Comparison of ENCODE assay signal across 21 mouse cellular contexts in the genomic region with DNA sequence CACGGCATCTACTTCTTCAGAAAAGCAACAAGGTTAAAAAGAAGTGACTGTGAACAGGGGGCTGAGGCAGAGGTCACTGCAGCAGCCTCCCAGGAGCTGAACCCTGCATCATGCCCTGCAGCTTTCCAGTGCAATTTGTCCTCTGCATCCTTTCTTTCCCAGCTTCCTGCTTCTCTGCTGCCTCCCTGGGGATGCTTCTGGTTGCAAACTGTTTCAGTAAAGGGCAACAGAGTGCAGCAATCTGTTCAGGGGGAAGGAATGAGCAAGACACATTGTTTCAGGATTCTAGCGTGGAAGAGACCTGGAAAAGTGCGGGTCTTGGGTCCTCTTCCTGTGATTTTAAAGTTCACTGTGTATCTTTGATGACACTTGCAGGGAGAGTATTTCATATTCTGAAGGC.
DNase-seq lines count a peak whose midpoint lies in the region; ATAC-seq and TF ChIP-seq lines count a peak whose summit lies in the region.
"Had no signal": no experiment of that assay in that cellular context is flagged by ENCODE, and none has a peak within 500 bp of the region (broad histone marks: within the 10 kb centered on the region; RNA-seq: fewer than 3 reads in every experiment).

No protein-coding gene starts in this region.

- no peak for ATAC-seq in midbrain, embryonic 12.5 days (ENCODE audit: low FRiP score, low read depth)
- no peak for ATAC-seq in hindbrain, postnatal 0 days
- ATAC-seq in erythroid progenitor cell, adult 5-6 weeks (replicated peaks; ENCODE audit: low FRiP score, poor library complexity, severe bottlenecking), result no peak
- ATAC-seq: activated CD4-positive, CD25-positive, alpha-beta regulatory T cell, adult 4 months; forebrain, embryonic 15.5 days; intestine, embryonic 15.5 days; liver, embryonic 12.5 days; Patski had no signal

- H3K27me3 ChIP-seq in midbrain, embryonic 12.5 days, result no peaks in the 10 kb centered on the region
- H3K27me3 ChIP-seq in midbrain, embryonic 10.5 days (ENCODE audit: low read depth, poor library complexity, severe bottlenecking), result no peaks in the 10 kb centered on the region
- H3K27me3 ChIP-seq in hindbrain, postnatal 0 days (ENCODE audit: insufficient read depth, low read length), result no peaks in the 10 kb centered on the region
- H3K27me3 ChIP-seq: forebrain, embryonic 15.5 days; heart, embryonic 13.5 days; intestine, embryonic 15.5 days; liver, embryonic 12.5 days had no signal

- H3K9ac ChIP-seq in midbrain, embryonic 12.5 days (replicated peaks), result no peak overlapping the region
- H3K9ac ChIP-seq in hindbrain, postnatal 0 days (replicated peaks; ENCODE audit: low read length), result no peak overlapping the region
- H3K9ac ChIP-seq: forebrain, embryonic 15.5 days; heart, embryonic 13.5 days; intestine, embryonic 15.5 days; liver, embryonic 12.5 days; lung, embryonic 14.5 days had no signal

- no peak for TF ChIP-seq CTCF in brain, embryonic 14.5 days (IDR thresholded peaks at IDR 0.05; ENCODE audit: borderline replicate concordance, extremely low read depth, insufficient read depth, insufficient read length)
- TF ChIP-seq CTCF in hindbrain, postnatal 0 days (IDR thresholded peaks at IDR 0.05; ENCODE audit: low read depth), result no peak

- no peak for TF ChIP-seq POLR2A in brain, embryonic 14.5 days (IDR thresholded peaks at IDR 0.05; ENCODE audit: borderline replicate concordance, extremely low read depth, insufficient read depth, insufficient read length, poor library complexity, severe bottlenecking)

- peak; percentile 38 for DNase-seq in embryo, embryonic 11 days
- no peak for DNase-seq in embryo, embryonic 10 days (ENCODE audit: low spot score)
- no peak for DNase-seq in midbrain, embryonic 10.5 days (ENCODE audit: low spot score)
- peak; percentile 38 for DNase-seq in brain, embryonic 14.5 days (ENCODE audit: low read depth)
- peak; percentile 32 for DNase-seq in hindbrain, postnatal 0 days (ENCODE audit: low spot score)
- DNase-seq in right cerebral cortex, postnatal 25 days, result no peak
- DNase-seq: adrenal gland, postnatal 14 days; gastrocnemius, adult 2 months; heart, postnatal 36 days; kidney, postnatal 4 days; lung, embryonic 14.5 days; right cerebral cortex, postnatal 14 days; thymus, postnatal 25 days had no signal

- no peaks in the 10 kb centered on the region for H3K9me3 ChIP-seq in midbrain, embryonic 12.5 days
- no peaks in the 10 kb centered on the region for H3K9me3 ChIP-seq in midbrain, embryonic 10.5 days (replicated peaks)
- H3K9me3 ChIP-seq in hindbrain, postnatal 0 days (ENCODE audit: low read length), result no peaks in the 10 kb centered on the region
- H3K9me3 ChIP-seq: forebrain, embryonic 15.5 days; heart, embryonic 13.5 days; intestine, embryonic 15.5 days; liver, embryonic 12.5 days had no signal

- 0 out of 2 replicates have a peak overlapping the region, but pooled peaks have one; percentile 32 for H3K27ac ChIP-seq in midbrain, embryonic 12.5 days (replicated peaks)
- H3K27ac ChIP-seq in midbrain, embryonic 10.5 days (replicated peaks), result no peak overlapping the region
- no peak overlapping the region for H3K27ac ChIP-seq in hindbrain, postnatal 0 days
- H3K27ac ChIP-seq: forebrain, embryonic 15.5 days; gastrocnemius, adult 2 months; heart, embryonic 13.5 days; intestine, embryonic 15.5 days; liver, embryonic 12.5 days had no signal

- no peak overlapping the region for H3K4me2 ChIP-seq in midbrain, embryonic 12.5 days (replicated peaks)
- H3K4me2 ChIP-seq in hindbrain, postnatal 0 days (ENCODE audit: low read depth, low read length), result no peak overlapping the region
- H3K4me2 ChIP-seq: forebrain, embryonic 15.5 days; heart, embryonic 13.5 days; intestine, embryonic 15.5 days; liver, embryonic 12.5 days; lung, embryonic 14.5 days had no signal

- no peaks in the 10 kb centered on the region for H3K4me1 ChIP-seq in midbrain, embryonic 12.5 days
- H3K4me1 ChIP-seq in midbrain, embryonic 10.5 days, result no peaks in the 10 kb centered on the region
- no peaks in the 10 kb centered on the region for H3K4me1 ChIP-seq in hindbrain, postnatal 0 days (ENCODE audit: insufficient read depth, low read length)
- H3K4me1 ChIP-seq: heart, embryonic 13.5 days; intestine, embryonic 15.5 days; liver, embryonic 12.5 days had no signal

- 65% methylated on average over 3 of the region's 3 CpGs for WGBS in midbrain, embryonic 12.5 days
- 77% methylated on average over 3 of the region's 3 CpGs for WGBS in midbrain, embryonic 10.5 days
- WGBS in hindbrain, postnatal 0 days, result 59% methylated on average over 3 of the region's 3 CpGs

- H3K4me3 ChIP-seq in midbrain, embryonic 12.5 days, result no peak overlapping the region
- H3K4me3 ChIP-seq in midbrain, embryonic 10.5 days, result no peak overlapping the region
- H3K4me3 ChIP-seq in hindbrain, postnatal 0 days (ENCODE audit: low read length), result no peak overlapping the region
- H3K4me3 ChIP-seq: forebrain, embryonic 15.5 days; gastrocnemius, adult 2 months; heart, embryonic 13.5 days; intestine, embryonic 15.5 days; liver, embryonic 12.5 days had no signal

- H3K36me3 ChIP-seq in midbrain, embryonic 12.5 days, result no peaks in the 10 kb centered on the region
- H3K36me3 ChIP-seq in midbrain, embryonic 10.5 days, result no peaks in the 10 kb centered on the region
- H3K36me3 ChIP-seq in hindbrain, postnatal 0 days (ENCODE audit: insufficient read depth, low read length), result no peaks in the 10 kb centered on the region
- H3K36me3 ChIP-seq: forebrain, embryonic 15.5 days; heart, embryonic 13.5 days; intestine, embryonic 15.5 days; liver, embryonic 12.5 days had no signal

Comparison
In these comparisons a context has a peak if more than half of its experiments do, and no peak if none do; other contexts are left out.
1. DNase-seq: peak in embryo, embryonic 11 days (single experiment), brain, embryonic 14.5 days (single experiment) and hindbrain, postnatal 0 days (single experiment); none in embryo, embryonic 10 days (single experiment), midbrain, embryonic 10.5 days (single experiment) and right cerebral cortex, postnatal 25 days (single experiment).